Mouse (Mus musculus): ENCODE data around the gene Rcn1. TPM values are rescaled to one million over a fixed set of nuclear protein-coding genes. Genes with fewer than 3 reads are reported as not detected.

The Rcn1 gene
- polyA plus RNA-seq, 1 experiment from 2014 or later = 47.0 TPM

DNA sequence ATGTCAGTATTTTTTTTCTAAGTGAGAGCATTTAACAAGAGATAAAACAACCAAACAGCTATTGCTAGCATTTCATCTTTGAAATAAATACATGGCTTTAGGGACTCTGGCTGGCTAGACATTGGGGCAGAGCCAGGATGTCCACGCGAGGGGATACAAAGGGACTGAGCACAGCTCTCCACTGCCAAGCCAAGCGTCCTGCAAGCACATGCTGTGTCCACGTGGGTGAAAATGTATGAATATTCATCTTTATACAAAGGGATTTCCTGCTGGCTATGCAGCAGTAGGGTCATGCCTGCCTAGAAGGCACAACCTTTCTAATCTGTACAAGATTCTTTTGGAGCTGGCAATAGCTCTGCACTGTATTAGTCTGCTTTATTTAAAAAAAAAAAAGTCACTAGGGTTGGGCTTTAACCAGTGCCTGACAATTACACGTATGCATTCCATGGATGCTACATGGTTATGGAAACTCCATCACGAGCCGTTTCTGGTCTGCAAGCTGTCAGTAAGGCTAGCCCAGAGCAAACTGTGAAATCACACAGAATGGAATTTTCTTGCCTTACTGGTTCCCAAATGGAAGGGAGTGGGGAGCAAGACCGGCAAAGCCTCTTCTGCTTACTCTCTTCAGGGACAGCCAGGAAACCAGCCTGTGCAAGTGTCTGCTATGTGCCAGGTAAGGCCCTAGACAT, 17.7 kb upstream of the Rcn1 start:
- Histone ChIP-seq H3K9ac (no peak overlapping the region), H3K36me3 (no peaks in the 10 kb centered on the region), H3K4me3 (no peak overlapping the region), H3K4me2 (no peak overlapping the region), H3K4me1 (peaks cover 57% of the 10 kb centered on the region), H3K27me3 (replicated peaks) (no peaks in the 10 kb centered on the region; the same call in 1 of the 2 replicates), H3K9me3 (replicated peaks) (no peaks in the 10 kb centered on the region), H3K27ac (no peak overlapping the region)
- no peak for ATAC-seq
- 69% methylated on average over 8 of the region's 8 CpGs for WGBS (ENCODE audit: insufficient replicate concordance)

DNA sequence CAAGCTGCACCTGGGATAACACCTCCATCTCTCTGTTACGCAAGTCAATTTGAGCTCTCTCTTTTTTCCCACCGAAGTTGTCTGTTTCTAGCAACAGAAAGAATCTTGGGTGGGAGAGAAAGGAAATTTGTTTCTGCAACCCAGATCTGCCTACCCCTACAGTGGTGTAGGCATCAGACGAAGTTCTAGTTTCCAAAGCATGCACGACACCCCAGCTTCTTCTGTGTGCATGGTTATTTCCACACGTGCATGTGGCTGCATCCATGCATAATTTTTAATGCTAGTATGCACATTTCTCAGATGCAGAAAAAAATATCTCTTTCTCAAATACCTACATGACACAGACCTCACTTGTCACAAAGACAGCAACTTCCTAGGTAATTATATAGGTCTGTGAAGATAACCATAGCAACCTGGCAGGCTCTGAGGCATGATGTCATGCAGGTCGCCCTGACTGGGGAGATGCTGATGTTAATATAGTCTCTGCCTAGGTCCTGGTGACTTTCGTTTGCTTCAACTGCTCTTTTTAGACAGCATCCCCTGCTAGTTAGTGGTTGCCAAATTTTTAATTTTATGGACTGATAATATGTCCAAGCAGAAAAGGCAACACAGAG, 17.0 kb upstream of the Rcn1 start:
- WGBS (ENCODE audit: insufficient replicate concordance) = 74% methylated on average over 7 of the region's 7 CpGs
- no peaks in the 10 kb centered on the region; the same call in 1 of the 2 replicates for H3K27me3 ChIP-seq (replicated peaks)
- no peak overlapping the region for H3K9ac ChIP-seq
- H3K27ac ChIP-seq = no peak overlapping the region
- H3K36me3 ChIP-seq = no peaks in the 10 kb centered on the region
- no peak overlapping the region for H3K4me3 ChIP-seq
- ATAC-seq = no peak
- H3K4me1 ChIP-seq = peaks cover 63% of the 10 kb centered on the region
- H3K4me2 ChIP-seq = no peak overlapping the region
- H3K9me3 ChIP-seq (replicated peaks) = no peaks in the 10 kb centered on the region

DNA sequence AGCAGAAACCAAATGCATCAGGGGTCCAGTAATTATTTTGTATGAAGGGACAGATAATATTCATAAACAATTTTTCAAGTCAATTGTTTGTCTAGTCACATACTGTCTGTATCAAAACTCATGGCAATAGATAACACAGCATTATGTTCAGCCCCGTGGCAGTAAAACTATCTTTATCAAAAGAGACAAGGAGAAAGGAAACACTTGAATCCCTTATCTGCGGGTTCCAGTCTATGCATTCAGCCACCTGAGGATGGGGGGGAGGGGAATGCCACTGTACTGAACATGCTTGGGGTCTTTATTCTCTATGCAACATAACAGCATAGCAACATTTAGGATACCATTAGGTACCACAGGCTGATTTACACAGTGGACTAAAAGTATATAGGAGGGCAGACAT, 15.2 kb upstream of the Rcn1 start:
- 9% methylated on average over 2 of the region's 2 CpGs for WGBS (ENCODE audit: insufficient replicate concordance)
- peak overlapping the region; percentile 68 for H3K27ac ChIP-seq

DNA sequence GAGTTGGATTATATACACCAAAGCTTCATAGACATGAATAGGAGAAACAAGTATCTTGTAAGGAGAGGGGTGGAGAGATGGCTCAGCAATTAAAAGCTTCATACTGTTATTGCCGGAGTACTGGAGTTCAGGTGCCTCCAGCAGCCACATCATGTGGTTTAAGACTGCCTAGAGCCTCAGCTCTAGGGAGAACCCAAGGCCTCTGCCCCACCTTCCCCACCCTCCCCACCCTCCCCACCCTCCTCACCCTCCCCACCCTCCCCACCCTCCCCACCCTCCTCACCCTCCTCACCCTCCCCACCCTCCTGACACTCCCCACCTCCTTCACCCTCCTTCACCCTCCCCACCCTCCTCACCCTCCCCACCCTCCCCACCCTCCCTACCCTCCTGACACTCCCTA, 10.1 kb upstream of the Rcn1 start:
- Histone ChIP-seq H3K27me3 (replicated peaks) (no peaks in the 10 kb centered on the region; the same call in 1 of the 2 replicates), H3K4me3 (no peak overlapping the region), H3K4me1 (peaks cover 62% of the 10 kb centered on the region), H3K9ac (no peak overlapping the region), H3K4me2 (peak overlapping the region; percentile 22; the same call in 1 of the 2 replicates), H3K36me3 (no peaks in the 10 kb centered on the region), H3K27ac (peak overlapping the region; percentile 54; the same call in 1 of the 2 replicates), H3K9me3 (replicated peaks) (no peaks in the 10 kb centered on the region)
- ATAC-seq = peak; percentile 86
- 73% methylated on average over 1 of the region's 1 CpGs for whole genome bisulfite sequencing (ENCODE audit: insufficient replicate concordance)

More for the DNA sequence above, 15.2 kb upstream of the Rcn1 start:
- H3K9ac ChIP-seq = no peak overlapping the region
- H3K4me1 ChIP-seq = peaks cover 82% of the 10 kb centered on the region
- H3K36me3 ChIP-seq = no peaks in the 10 kb centered on the region
- no peaks in the 10 kb centered on the region; the same call in 1 of the 2 replicates for H3K27me3 ChIP-seq (replicated peaks)
- no peak overlapping the region for H3K4me3 ChIP-seq
- peak; percentile 82 for ATAC-seq
- peak overlapping the region; percentile 45 for H3K4me2 ChIP-seq
- no peaks in the 10 kb centered on the region for H3K9me3 ChIP-seq (replicated peaks)

DNA sequence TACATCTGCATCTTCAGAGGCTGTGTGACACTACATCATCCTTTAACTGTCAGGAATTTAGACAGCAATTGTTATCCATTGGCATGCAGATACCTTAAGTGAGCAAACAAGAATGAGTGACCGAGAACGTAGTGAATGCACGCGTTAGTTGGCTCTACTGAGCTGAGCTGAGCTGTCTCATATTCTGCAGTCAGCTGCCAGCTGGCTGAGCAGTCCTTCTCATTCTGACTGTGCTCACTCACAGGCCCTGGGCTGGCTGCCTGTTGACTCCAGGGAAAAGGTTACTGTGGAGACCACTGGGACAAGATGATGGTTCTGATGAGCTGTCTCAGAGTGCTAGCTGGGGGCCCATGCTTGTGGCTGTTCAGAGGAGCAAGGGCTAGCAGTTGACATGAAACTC, 9.4 kb upstream of the Rcn1 start:
- no peak for ATAC-seq
- WGBS (ENCODE audit: insufficient replicate concordance) = 90% methylated on average over 4 of the region's 4 CpGs
- Histone ChIP-seq H3K36me3 (no peaks in the 10 kb centered on the region), H3K27me3 (replicated peaks) (no peaks in the 10 kb centered on the region; the same call in 1 of the 2 replicates), H3K4me1 (peaks cover 55% of the 10 kb centered on the region), H3K4me3 (no peak overlapping the region), H3K4me2 (peak overlapping the region; percentile 22; the same call in 1 of the 2 replicates), H3K9ac (no peak overlapping the region), H3K9me3 (replicated peaks) (no peaks in the 10 kb centered on the region), H3K27ac (peak overlapping the region; percentile 54; the same call in 1 of the 2 replicates)

DNA sequence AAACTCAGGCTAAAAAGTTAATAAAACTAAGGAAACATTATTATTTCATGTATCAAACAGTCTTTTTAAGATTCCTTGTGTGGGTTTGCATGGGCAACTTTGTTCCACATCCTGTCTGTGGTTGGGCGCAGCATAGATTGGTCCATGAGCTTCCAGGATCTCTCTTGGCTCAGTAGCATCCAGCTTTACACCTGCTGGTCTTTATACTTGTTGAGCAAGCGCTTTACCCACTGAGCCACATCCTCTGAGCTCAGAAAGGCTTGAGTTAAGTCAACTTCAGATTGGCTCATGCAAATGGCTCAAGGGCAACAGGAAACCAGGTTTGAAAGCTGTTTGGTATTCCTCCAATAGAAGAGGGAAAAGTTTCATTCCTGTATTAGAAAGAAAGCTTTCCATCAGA, 3.1 kb upstream of the Rcn1 start:
- H3K27me3 ChIP-seq (replicated peaks) = peaks cover 19% of the 10 kb centered on the region
- no peak for ATAC-seq
- no peak overlapping the region for H3K4me2 ChIP-seq
- 75% methylated on average over 2 of the region's 2 CpGs for WGBS (ENCODE audit: insufficient replicate concordance)
- H3K9me3 ChIP-seq (replicated peaks) = no peaks in the 10 kb centered on the region
- no peak overlapping the region for H3K9ac ChIP-seq
- no peaks in the 10 kb centered on the region for H3K36me3 ChIP-seq
- peaks cover 36% of the 10 kb centered on the region for H3K4me1 ChIP-seq
- no peak overlapping the region for H3K27ac ChIP-seq
- H3K4me3 ChIP-seq = no peak overlapping the region

DNA sequence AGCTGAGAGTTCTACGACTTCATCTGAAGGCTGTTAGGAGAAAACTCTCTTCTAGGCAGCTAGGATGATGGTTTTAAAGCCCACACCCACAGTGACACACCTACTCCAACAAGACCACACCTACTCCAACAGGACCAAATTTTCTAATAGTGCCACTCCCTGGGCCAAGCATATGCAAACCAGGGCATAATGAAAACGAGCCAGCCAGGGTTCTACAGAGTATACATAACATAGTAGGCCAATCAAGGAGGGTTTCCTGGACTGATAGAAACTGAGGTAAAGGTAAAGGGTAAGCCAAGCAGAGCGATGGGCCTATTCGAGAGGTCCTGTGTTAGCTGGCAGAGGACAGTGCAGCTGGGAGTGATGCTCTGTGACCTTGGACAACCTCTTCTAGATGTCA, 1.4 kb upstream of the Rcn1 start:
- WGBS (ENCODE audit: insufficient replicate concordance) = 76% methylated on average over 4 of the region's 4 CpGs
- no peak overlapping the region for H3K9ac ChIP-seq
- H3K4me1 ChIP-seq = peaks cover 52% of the 10 kb centered on the region
- H3K4me3 ChIP-seq = no peak overlapping the region
- no peaks in the 10 kb centered on the region for H3K9me3 ChIP-seq (replicated peaks)
- no peaks in the 10 kb centered on the region for H3K36me3 ChIP-seq
- H3K27me3 ChIP-seq (replicated peaks) = peaks cover 19% of the 10 kb centered on the region
- H3K4me2 ChIP-seq = peak overlapping the region; percentile 97
- no peak for ATAC-seq
- H3K27ac ChIP-seq = no peak overlapping the region

DNA sequence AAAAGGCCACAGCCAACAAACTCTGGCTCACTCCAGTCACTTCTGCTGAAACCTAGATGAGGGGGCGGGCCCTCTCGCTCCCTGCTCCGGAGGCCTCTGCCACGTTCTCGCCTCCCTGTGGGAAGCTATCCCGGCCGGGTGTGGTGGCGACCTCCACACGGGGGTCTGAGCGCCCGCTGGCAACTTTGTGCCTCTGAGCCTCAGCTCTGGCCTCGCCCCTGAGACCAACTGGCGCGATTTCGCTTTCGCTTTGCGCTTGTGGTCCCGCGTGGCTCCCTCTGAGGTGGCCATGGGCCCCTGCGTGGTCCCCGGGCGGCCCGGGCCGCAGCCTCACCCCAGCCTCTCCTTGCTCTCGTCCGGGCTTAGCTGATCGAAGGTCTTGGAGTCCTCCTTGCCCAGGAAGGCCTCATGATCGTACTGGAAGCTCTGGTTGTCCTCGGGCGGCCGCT, 459 bp downstream of the Rcn1 start:
- Histone ChIP-seq H3K27me3 (replicated peaks) (peaks cover 19% of the 10 kb centered on the region), H3K27ac (peak overlapping the region; percentile 89), H3K4me2 (peak overlapping the region; percentile 97), H3K9me3 (replicated peaks) (no peaks in the 10 kb centered on the region), H3K4me1 (peaks cover 57% of the 10 kb centered on the region), H3K4me3 (peak overlapping the region; percentile 81), H3K36me3 (peaks cover 13% of the 10 kb centered on the region), H3K9ac (peak overlapping the region; percentile 85)
- WGBS (ENCODE audit: insufficient replicate concordance) = 0% methylated on average over 31 of the region's 31 CpGs
- peak; percentile 48 for ATAC-seq

DNA sequence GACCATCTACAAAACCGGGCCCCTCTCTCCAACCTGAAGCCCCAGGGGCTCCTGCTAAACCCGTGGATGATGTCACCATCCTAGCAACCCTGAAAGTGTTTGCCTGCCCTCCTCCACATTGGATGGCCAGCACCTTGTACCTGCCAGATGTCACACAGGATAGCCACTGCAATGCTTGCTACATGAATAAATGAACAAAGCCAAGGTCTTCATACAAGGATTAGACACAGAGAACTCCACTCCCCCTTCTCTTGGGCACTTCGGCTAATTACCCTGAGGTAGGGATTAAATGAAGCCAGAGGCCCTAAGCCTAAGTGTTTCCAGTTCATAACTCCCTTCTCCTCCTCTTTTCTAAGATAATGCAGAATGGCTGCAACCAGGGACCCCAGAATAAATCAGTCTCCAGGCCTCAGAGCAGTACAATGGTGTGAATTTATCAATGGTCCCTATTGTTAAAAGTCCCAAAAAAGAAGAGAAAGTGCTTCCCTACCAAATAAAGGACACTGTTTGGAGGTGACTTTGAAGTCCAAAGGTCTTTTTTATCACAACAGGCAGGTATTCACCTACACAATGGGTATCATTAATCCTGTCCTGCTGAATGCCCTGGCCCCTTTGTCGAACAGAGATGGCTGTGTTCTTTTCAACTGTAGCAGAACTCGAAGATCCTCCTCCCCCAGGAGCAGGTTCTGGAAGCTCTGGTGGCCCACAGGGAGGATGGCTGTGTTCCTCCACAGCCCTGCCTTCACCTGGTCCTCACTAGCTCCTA, 1.5 kb downstream of the Rcn1 start:
- peaks cover 23% of the 10 kb centered on the region for H3K36me3 ChIP-seq
- peak overlapping the region; percentile 81 for H3K4me3 ChIP-seq
- peak overlapping the region; percentile 97 for H3K4me2 ChIP-seq
- 39% methylated on average over 5 of the region's 5 CpGs for WGBS (ENCODE audit: insufficient replicate concordance)
- H3K9ac ChIP-seq = peak overlapping the region; percentile 85
- no peak overlapping the region for H3K27ac ChIP-seq
- H3K4me1 ChIP-seq = peaks cover 67% of the 10 kb centered on the region
- peaks cover 19% of the 10 kb centered on the region for H3K27me3 ChIP-seq (replicated peaks)
- ATAC-seq = no peak
- H3K9me3 ChIP-seq (replicated peaks) = no peaks in the 10 kb centered on the region

DNA sequence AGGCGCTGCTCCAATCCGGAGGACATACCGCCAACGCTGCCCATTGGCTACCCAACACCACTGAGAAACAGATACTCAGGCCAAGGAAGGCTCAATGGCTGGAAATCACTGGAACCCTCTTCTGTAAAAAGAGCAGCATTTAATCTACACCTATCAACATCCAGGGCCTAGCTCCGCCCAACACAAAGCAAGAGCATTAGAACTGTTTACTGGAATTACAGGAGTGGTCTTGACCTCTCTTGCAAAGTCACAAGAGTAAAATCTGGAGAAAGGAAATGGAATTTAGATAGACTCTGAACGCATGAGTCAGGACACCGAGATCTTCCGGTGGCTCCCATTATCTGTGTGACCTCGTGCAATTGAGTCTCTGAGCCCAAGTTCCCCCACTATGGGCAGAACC, 3.1 kb downstream of the Rcn1 start:
- Histone ChIP-seq H3K27ac (no peak overlapping the region), H3K4me1 (peaks cover 73% of the 10 kb centered on the region), H3K9me3 (replicated peaks) (no peaks in the 10 kb centered on the region), H3K27me3 (replicated peaks) (peaks cover 5% of the 10 kb centered on the region), H3K9ac (no peak overlapping the region), H3K36me3 (peaks cover 39% of the 10 kb centered on the region), H3K4me2 (peak overlapping the region; percentile 97), H3K4me3 (no peak overlapping the region)
- no peak for ATAC-seq
- 61% methylated on average over 9 of the region's 9 CpGs for WGBS (ENCODE audit: insufficient replicate concordance)

DNA sequence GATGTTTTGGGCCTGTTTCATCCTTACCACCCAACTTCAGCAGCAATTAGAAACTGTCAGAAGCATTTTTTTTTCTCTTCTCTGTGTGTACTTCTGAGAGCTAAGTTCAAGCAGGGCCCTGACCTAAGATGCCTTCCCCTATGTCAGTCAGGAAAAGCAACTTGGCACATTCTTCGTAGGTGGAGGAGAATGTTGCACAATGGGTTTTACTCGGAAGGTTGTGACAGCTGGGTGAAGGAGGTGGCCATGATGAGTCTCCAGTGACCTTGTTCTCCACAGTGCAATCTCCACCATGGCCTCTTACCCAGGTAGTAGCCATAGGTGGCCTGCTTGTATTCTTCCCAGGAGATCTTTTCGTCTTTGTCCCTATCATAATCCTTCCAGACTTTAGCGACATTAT, 4.7 kb downstream of the Rcn1 start:
- ATAC-seq = no peak
- Histone ChIP-seq H3K9ac (no peak overlapping the region), H3K27me3 (replicated peaks) (no peaks in the 10 kb centered on the region), H3K27ac (no peak overlapping the region), H3K4me1 (peaks cover 66% of the 10 kb centered on the region), H3K4me2 (no peak overlapping the region), H3K9me3 (replicated peaks) (no peaks in the 10 kb centered on the region), H3K36me3 (peaks cover 52% of the 10 kb centered on the region), H3K4me3 (no peak overlapping the region)
- WGBS (ENCODE audit: insufficient replicate concordance) = 86% methylated on average over 4 of the region's 4 CpGs

DNA sequence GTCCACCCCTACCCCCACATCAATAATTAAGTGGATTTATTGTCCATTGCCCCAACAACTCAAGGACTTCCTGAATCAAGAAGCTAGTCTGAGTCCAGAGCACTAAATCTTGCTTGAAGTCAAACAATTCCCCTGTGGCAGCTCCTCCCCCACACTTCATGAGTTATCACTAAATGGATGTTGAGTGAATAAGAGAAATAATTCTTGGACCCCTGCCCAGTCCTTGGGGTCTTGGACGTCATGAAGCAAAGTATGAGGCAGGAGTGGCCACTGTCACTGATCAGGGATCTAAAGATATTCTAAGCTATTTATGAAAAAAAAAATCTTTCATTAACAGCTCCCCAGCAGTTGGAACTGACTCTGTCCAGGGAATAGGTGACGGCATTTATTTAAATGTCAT, 6.6 kb downstream of the Rcn1 start:
- Histone ChIP-seq H3K9ac (no peak overlapping the region), H3K4me2 (no peak overlapping the region), H3K9me3 (replicated peaks) (no peaks in the 10 kb centered on the region), H3K4me3 (no peak overlapping the region), H3K27ac (no peak overlapping the region), H3K27me3 (replicated peaks) (no peaks in the 10 kb centered on the region), H3K4me1 (peaks cover 52% of the 10 kb centered on the region), H3K36me3 (peaks cover 70% of the 10 kb centered on the region)
- WGBS (ENCODE audit: insufficient replicate concordance) = 74% methylated on average over 2 of the region's 2 CpGs
- no peak for ATAC-seq
